Mouse (Mus musculus): ENCODE results near the gene Mlec.
"Not testable (repeated sequence)": the region's sequence is repeated elsewhere in the genome, so short reads cannot be mapped to it uniquely, and the experiment has no call there.

Gene Mlec

DNA sequence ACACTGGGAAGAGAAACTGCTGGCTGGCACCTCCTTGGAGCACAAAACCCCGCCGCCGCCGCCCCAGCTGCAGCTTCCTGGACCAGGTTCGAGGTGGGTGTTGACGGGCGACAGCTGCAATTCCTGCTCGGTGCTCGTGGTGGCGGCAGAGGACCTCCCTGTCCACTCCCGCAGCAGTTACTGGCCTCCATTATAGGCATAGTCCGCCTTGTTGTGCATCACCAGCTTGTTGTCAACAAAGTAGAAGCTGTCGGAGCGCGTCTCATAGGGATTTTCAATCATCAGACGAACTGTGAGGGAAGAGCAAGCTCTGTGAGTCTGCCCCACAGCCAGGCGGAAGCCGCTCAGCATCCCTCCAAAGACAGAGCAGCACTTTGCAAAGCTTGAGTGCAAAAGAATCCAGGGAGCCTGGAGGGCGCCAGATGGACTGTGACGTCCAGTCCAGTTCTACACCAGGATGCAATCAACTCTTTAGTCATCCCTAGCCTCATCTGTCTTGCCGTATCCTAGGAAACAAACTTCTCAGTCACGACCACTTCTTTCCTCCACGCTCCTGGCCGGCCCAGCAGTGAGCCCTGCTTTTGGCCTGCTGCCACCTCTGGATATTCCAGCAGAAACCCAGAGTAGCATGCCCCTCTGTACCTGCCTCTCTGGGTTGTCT, 32.6 kb downstream of the Mlec start:
- peak; percentile 66 for DNase-seq (ENCODE audit: low read depth, low spot score)

DNA sequence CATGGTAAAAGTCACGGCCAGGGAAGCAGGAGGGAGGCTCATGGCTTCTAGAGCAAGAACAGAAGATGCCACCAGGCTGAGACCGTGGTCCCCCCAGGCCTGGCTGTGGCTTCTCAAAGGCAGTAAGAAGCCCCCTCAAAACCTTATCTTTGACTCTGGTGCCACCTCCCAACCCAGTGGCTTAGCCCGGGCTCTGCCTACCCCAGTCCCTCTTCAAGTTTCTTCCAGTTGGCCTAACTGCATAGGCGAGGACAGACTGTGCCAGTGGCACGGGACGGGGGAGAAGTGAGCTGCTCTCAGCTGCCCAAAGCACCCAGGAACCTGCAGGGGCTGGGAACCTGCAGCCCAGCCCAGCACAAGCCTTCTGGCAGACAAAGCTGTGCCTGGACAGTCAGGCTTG, 33.3 kb downstream of the Mlec start:
- no peak for DNase-seq (ENCODE audit: low read depth, low spot score)

DNA sequence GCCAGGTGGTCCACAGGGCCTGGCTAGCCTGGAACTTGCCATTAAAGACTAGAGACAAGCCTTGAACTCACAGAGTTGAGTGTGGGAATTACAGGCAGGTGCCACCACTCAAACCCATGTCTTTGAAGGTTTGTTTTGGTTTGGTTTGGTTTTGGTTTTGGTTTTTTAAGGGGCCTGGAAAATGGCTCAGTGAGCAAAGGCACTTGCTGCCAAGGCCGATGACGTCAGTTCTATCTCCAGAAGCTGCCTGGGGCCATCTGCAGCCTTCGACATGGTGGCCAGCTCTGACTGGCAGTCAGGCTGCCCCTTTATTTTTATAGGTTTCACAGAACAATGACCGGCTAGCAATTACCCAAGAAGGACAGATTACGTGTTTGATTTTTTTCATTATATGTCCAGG, 37.0 kb downstream of the Mlec start:
- no peak for DNase-seq (ENCODE audit: low read depth, low spot score)

DNA sequence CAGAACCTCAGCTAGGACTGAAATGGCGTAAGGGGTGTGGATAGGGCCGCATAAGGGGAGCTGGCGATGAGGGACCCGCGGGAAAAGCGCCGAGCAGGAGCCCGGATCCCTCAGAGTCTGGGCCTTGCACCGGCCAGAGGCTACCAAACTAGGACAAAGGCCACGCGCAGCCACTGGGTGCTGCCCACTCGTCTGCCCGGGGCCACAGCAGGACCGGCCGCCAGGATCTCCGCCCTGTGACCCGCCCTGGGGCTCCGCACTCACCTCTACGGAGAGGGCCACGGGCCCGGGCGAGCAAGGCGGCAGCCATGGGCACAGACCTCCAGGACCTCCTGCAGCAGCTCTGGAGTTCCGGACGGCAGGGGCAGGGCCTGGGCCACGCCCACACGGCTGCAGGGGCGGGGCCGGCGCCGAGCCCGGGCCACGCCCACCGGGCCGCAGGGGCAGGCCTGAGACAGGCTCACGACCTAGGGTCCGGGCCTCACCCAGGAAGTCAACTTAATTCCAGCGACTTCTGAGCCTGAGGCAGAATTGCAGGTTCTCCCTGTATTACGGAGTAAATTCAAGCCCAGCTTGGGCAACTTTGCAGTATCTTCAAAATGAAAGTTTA, 38.9 kb downstream of the Mlec start, which contains the start of gene Acads:
Gene Acads, minus strand, starts transcription at position 386 of the 610 bp plus-strand sequence.
- peak; percentile 78 for DNase-seq (ENCODE audit: low read depth, low spot score)

DNA sequence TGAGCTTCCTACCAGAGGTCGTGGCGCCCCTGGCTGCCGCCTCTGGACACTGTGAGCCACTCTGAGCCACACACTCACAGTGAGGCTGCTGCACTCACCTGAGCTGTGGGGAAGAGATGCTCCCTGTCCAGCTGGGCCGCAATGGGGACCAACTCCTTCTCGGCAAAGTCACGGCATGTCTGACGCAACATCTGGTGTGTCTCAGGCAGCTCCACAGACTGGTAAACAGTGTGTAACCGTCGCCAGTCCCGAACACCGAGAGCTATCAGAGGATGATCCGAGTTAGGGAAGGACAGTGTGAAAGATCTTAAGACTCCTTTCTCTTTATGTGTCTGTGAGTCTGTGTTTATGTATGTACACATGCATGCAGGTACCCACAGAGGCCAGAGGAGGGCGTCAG, 40.5 kb downstream of the Mlec start:
- DNase-seq (ENCODE audit: low read depth, low spot score) = no peak

DNA sequence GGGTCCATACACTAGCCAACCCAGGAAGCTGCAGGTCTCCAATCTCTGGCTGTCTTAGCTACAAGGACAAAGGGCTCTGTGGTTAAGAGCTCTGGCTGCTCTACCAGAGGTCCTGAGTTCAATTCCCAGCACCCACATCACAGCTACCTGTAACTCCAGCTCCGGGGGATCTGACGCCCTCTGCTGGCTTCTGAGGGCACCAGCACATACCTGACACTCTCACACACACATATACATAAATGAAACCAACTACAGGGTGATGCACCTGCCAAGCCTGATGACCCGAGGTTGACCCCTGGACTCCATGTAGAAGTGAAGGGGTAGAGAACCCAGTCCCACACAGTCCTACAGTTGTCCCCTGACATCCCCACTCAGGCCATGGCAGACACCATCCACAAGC, 41.6 kb downstream of the Mlec start:
- no peak for DNase-seq (ENCODE audit: low read depth, low spot score)

DNA sequence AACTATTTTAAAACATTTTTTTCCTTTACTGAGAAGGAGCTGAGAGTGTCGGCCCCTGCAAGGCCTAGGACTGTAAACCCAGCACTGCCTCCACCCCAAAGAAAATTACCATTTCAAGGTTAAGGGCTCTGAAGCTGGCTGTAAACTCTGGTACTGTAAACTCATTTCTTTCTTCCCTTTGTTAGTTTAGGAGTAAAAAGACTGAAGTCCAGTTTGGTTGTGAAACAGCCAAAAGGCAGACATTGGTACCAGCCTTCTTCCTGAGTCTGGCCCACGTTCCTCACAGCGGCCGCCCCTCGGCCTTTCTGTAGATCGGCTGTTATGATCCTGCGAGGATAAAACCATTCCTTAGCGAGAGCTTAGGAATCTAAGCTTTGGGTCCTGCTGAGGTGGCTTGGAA, 43.5 kb downstream of the Mlec start:
- no peak for DNase-seq (ENCODE audit: low read depth, low spot score)

DNA sequence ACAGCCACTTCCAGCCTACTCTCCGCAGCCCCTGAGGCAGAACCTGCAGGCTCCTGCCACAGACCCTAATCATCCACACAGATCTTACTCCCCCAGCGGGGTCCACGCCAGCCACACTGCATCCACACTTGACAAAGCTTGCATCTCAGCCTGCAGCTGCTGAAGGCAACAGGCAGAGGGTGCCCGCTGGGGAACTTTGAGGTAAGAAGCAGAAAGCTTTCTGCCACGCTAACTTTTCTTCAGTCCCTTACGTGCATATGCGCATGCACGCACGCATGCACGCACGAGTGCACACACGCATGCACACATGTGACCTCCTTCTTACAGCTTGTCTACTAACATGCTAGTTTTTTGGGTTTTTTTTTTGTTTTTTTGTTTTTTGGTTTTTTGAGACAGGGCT, 44.7 kb downstream of the Mlec start:
- no peak for DNase-seq (ENCODE audit: low read depth, low spot score)

DNA sequence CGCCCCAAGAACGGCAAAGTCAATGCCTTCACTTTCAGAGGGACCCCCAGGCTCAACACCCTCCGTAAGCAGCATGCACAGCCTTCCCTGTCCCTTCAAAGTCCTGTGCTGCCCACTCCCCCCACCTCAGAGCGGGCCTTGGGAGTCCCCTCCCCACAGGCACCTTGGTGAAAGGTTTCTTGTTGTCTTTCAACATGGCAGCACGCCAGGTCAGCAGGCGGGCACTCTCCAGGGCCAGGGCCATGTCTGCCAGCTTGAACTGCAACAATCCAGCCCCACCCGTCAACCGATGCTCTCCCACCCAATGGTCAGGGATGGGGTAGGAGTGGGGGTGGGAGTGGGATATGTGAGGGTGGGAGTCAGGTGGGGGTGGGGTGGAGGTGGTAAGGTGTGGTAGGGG, 46.8 kb downstream of the Mlec start:
- DNase-seq (ENCODE audit: low read depth, low spot score) = no peak

DNA sequence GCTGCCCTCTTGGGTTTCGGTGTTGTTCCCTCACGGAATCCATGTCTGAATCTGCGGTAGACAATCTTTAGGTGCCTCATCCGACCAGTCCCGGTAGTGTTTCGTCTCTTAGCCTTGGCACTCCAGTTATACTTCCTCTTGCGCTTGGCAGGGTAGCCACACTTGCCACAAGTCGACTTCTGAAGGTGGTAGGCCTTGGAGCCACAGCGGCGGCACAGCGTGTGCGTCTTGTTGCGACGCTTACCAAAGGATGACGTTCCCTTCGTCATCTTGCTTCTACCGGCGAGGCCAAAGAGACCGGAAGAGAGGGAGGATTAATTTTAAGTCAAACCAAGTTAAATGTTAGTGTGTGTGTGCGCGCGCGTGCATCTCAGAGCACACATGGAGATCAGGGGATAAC, 54.7 kb downstream of the Mlec start:
- not testable (repeated sequence) for DNase-seq (ENCODE audit: low read depth, low spot score)

DNA sequence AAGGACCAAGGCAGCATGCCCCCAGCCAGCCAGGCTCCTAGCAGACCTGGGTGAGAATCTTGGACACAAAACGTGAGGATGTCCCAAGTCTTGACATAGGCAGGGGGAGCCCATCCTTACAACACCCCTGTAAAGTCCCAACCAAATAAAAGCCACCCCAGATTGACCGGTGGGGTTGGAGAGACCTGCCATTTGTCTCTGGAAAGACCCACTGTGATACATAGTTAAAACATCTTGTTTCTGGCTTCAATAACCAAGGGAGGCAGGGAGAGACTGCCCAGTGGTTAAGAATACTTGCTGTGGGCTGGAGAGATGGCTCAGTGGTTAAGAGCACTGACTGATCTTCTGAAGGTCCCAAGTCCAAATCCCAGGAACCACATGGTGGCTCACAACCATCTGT, 55.7 kb downstream of the Mlec start:
- DNase-seq (ENCODE audit: low read depth, low spot score) = no peak

DNA sequence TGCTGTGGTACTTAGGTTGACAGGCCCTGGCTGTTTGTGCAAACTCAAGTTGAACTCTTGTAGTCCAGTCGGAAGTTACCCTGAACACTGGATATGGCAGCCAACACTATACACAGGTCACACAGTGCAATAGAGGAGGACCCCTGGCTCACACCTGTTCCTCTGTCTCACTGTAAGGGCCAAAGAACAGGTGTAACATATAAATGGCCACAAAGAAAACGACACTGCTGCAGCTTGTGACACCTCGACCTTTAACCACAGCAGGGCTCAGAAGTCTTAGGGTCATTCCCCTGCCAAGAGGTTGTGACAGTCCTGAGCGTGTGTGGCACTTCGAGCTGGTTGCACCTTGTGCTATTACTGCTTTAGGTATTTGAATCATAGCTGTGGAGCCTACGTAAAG, 57.5 kb downstream of the Mlec start:
- no peak for DNase-seq (ENCODE audit: low read depth, low spot score)

DNA sequence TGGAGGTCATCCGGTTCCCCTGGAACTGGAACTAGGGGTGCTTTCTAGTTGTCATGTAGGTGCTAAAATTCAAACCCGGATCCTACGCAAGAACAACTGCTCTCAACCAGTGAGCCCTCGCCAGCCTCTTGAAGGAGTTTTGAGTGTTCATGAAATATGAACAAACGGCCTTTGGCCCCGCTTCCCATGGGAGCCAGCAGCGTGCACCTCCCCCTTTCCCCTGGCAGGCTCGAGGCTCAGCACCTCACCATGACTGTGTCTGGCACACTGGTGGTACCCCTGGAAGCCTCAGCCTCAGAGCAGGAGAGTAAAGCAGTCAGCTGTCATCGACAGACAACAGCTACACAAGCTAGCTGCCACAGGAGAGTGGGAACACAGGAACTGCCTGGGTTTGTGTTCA, 58.0 kb downstream of the Mlec start:
- DNase-seq (ENCODE audit: low read depth, low spot score) = no peak

DNA sequence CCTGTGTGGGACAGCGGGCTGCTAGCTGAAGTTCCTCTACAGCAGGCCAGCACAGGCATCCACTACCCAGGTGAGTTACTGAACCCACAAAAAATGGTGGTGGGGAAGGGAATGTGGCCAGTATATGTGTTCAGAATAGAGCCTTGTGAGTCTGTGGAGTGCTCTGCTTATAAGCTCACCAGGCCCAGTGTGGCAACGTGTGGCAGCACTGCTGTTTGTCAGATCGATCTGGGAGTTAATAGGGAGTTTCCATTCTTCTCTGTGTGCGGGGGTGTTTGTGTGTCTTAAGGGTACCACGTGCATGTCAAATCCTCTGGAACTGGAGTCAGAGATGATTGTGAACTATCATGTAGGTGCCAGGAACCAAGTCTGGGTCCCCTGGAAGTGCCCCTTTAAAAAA, 58.4 kb downstream of the Mlec start:
- DNase-seq (ENCODE audit: low read depth, low spot score) = no peak

DNA sequence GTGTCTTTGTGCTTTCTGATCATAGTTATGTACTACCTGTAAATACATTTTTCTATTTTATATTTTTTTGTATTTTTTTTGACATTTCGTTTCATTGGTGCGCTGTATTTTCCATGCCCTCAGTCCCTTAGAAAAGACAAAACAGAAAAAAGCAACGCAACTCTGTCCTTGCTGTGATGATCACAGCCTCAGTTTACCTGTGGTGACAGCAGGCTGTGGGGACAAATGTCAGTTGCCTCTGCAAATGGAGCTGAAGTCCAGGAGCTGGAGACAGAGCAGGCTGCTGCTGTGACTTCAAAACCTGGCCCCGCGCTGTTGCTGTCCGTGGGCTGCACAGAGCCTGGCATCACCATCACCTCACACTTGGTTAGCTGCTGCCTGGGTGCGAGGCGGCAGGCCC, 59.8 kb downstream of the Mlec start, which contains the start of gene Gm10401:
Gene Gm10401, minus strand, starts transcription at position 101 of the 400 bp plus-strand sequence.
- no peak for DNase-seq (ENCODE audit: low read depth, low spot score)
